Mouse (Mus musculus): Measurements from ENCODE around the gene Usp42.

The Usp42 gene

DNA sequence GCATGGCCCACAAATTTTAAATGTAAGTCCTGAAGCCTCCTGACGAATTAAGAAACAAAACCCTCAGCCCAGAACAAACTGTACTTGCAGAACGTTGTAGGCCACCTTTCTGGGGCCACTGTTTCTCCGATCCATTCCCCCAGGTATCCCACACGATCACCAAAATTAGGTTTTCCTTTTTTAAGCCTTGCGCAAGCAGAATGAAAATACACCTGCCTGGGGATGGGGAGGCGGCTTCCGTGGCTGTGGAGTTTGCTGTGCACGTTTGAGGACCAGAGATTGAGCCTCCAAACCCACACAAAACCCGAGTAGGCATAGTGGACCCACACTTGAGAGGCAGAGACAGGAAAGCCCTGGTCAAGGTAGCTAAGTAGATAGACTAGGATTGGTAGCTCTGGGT is 41.7 kb downstream of the Usp42 start:
- no peak for DNase-seq (ENCODE audit: low read depth, low spot score)

DNA sequence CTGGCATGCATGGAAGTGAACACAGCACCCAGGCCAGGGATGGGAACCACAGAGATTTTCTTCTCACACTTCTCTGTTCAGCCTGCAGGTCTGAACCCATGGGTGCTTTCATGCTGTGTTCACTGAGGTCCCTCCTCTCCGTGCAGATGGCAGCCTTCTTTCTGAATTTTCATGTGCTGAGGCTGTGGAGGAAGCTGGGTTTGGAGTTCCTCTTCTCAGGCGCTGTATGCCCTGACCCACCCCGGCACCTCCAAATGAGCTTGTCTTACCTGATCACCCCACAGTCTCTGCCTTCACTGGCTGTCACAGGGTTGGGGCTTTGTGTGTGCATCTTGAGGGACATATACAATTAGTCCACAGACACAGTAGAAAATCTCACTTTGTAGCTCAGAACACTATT is 44.5 kb downstream of the Usp42 start:
- DNase-seq (ENCODE audit: low read depth, low spot score) = no peak

DNA sequence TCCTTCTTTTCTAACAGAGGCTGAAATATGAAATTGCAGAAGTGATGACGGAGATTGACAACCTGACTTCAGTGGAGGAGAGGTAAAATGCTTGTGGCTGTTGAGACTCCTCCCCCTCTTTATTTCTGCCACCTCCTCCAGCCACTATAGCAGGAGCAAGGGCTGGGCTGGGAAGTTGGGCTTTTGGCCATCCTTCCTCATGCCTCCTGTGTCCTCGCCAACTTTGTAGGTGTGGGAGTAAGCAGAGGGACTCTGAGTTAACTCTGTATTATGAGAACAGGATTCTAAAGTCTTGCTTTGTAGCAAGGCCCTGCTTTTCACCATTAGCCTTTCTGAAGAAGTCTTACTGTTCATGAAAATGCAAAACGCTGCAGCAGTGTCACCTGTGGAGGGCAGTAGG is 45.6 kb downstream of the Usp42 start:
- no peak for DNase-seq (ENCODE audit: low read depth, low spot score)

DNA sequence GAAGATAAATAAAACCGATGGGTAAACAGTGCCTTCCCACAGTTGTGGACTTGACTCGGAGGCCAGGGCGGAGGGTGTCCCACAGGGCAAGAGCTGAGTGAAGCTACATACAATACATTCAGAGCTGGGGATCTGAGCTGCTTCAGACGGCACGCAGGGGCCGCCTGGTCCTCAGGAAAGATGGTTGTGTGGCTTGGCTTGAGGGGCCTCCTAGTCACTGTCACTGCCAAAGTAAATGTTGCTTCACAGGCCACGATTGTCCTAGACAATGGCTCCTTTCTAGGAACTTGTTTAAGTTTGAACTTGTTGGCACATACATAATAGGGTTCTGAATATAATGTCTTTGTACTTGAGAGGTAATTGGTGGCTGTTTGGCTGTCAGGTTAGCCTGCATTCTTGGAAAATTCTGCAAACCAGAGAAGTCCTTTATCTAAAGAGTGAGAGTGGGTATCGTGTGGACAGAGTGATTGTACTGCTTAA is 47.1 kb downstream of the Usp42 start:
- DNase-seq (ENCODE audit: low read depth, low spot score) = no peak

DNA sequence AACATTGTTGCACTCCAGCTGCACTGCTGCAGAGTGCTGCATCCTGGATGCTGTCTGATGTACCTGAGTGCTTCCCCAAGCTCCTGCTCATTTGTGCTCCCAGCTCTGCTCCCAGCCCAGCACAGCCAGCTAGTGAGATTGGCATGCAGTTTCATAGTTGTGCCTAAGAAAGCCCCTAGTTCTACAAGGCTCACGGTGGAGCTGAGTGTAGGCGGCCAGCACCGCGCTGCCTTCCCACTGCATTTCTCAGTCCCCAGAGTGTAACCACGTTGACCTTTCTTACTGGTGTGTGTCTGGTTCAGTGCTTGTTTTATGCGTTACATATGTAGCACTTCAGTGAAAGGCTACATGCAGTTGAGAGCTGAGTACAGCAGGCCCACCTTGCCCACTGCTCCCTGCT is 48.4 kb downstream of the Usp42 start:
- no peak for DNase-seq (ENCODE audit: low read depth, low spot score)

DNA sequence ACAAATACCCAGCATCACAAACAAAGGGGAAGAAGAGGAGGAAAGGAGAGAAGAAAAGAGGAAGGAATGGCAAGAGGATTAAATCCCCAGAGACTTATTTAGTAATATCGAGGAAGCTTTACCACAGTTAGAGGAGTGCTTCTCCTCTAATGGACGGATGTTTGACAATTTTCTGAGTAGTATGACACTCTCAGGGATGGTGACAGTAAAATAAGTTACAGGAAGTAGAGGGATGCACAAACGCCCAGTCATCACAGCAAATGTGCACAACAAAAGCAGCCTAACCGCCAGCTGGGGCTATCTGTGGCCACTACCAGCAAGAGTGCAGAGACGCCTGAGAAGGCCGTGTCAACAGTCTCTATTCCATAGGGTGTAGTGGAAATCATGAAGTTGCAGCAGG is 52.4 kb downstream of the Usp42 start:
- DNase-seq (ENCODE audit: low read depth, low spot score) = no peak

DNA sequence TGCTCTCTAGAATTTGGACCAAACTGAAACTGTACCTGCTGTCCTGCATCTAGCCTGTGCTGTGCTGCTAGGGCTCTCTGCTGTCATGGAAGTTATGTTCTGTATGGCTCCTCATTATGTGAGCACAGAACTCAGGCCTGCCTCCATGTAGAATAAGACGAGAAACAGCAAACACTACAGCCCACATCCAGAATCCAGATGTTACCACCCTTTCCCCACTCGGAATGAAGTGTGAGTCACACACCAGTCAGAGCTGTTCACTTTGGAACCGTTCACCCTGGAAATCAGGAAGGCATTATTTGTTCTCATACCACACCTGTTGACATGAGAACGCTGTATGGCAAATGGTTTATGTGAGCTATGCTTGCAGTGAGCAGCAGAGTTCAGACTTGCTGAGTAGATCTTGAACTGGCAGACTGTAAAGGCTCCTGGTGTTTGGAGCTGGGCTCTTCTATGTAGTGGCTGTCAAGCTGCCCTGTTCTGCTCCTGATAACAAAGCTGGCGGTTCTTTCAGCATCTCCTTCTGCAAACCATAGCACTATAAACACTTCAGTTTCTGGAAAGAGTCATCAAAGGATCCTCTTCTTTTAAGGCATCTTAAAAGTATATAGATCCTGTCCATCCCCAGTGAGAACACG is 53.3 kb downstream of the Usp42 start:
- no peak for DNase-seq (ENCODE audit: low read depth, low spot score)

DNA sequence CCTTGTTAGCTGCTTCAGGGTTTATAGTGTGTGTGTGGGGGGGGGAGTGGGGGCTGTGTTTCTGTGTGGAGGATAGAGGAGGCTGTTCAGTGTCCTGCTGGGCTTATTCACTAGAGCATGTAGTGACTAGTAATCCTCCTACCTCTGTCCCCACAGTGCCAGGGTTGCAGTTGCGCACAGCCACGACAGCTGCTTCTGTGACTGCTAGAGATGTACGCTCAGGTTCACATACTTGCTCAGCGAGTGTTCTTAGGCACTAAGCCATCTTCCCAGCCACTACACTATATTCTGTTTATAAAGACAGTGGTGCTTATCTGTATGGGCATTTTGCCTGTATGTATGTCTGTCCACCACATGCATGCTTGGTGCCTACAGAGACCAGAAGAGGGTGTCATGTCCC is 54.7 kb downstream of the Usp42 start:
- no peak for DNase-seq (ENCODE audit: low read depth, low spot score)

DNA sequence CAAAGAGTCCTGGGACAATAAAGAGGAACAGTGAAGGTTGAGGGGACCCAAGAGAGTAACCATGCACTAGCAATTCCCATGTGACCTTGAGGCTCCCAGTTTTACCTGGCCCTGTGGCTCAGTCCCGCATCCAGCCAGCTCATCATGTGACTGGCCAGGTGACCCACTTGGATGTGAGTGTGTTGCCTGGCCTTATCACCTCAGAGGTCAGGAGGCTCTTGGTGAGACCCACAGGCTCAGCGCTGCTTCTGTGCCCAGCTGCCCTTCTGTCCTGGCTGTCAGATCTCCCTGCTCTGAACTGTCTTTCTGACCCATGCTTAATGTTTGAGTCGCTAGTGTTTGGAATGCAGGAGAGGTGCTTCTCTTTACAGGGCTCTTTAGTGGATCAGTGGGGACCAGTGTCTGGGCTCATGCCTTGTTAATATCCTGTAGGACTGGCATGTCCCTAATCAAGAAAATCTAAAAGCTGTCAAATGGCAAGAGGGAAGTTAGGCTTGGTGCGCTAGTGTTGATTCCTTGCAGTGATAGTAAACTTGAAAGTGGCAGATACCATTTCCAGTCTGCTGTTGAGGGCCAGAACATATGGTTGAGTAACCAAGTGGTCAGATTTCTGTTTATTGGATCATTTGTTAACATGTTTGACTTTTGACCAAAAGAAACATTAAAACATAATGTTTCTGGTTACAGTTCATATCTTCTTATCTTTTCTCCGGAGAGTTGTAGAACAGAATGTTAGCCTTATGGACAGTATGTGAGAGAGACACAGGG is 55.7 kb downstream of the Usp42 start:
- no peak for DNase-seq (ENCODE audit: low read depth, low spot score)

DNA sequence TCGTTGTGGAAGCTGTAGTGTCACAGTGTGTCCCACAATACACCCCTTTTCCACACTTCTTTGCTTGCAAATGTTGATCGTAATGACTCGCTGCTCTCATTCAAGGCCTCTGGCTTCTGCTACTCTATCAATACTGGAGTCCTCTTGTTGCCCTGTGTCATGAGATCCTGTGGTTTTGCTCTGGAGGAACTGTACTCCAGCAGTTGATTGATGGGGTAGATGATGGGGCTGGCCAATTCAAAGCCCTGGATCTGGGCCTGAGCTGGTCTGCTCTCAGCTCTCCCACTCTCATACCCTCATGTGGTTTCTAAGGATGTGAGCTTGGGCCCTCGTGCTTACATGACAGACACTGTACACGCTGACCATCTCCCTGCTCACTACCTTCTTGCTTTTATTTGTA is 57.5 kb downstream of the Usp42 start:
- DNase-seq (ENCODE audit: low read depth, low spot score) = no peak

DNA sequence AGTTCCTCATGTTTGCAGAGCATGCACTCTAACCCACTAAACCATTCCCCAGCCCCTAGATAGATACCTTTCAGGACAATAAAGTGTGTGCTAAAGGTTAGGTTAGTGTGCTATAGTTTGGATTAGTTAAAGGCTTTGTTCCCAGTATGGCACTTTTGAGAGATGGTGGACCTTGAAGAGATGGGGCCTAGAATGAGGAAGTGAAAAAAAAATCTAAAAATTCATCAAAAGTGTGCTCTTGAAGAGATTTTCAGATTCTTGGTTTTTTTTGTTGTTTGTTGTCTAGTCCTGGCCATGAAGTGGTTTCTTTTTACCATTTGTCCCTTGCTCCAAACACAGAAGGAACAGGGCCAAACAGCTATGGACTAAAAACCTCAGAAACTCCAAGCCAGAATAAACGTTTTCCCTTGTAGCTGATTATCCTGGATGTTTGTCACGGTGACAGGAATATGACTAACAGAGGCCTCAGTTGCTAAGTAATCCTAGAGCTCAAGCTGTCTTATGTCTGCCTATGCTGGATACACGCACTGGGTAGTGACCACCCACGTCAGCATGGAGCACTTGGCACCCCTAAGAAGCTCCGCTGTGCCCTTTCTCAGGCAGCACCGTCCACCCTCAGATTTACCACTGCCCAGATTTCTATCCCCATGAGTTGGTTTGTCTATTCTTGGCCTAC is 61.2 kb downstream of the Usp42 start:
- DNase-seq (ENCODE audit: low read depth, low spot score) = no peak

DNA sequence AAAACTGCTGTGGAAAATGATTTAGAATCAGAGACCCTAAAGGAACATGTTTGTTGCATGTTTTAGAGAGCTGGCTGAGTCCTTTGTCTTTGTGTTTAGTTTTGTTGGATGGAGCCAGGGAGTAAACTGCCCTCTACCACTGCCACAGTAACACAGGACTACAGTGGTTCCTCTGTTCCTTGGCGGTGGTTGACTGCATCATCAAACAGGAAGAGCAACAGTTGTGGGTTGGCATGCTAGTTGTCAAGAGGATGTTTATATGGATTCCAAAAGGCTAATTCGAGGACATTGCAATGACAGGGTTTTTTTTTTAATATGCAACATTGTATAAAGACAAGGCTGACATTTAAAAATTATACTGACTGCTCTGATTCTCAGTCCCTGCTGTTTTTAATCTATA is 62.2 kb downstream of the Usp42 start:
- no peak for DNase-seq (ENCODE audit: low read depth, low spot score)

DNA sequence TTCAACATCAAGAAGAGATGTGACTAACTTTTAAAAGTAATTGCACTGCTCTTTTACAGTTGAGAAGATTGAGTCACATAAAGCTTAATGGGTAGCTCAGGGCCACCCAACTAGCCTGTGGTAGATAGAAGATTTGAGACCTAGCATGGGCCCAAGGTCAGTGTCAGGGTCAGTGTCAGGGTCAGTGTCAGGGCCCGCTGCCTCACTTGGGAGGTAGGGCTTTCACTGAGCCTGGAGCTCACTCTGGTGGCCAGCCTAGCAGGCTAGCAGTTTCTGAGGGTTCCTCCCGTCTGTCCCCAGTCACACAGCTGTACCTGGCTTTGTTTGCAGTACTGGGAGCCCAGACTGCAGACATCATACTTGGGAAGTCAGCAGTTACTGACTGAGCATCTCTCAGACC is 62.7 kb downstream of the Usp42 start:
- no peak for DNase-seq (ENCODE audit: low read depth, low spot score)

DNA sequence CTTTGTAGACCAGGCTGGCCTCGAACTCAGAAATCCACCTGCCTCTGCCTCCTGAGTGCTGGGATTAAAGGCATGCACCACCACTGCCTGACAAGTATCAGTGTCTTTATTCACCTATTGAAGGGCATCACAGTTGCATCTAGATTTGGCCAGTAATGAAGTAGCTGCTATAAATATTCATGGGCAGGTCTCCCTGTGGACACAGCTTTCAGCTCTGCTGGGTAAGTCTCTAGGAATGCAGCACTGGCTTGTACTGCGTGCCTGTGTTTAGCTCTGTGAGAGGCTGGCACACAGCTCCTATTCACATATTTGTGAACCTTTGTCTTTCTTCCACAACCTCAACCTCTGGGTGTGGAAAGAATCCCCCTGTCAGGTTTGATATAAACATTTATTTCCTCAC is 63.2 kb downstream of the Usp42 start:
- DNase-seq (ENCODE audit: low read depth, low spot score) = no peak

DNA sequence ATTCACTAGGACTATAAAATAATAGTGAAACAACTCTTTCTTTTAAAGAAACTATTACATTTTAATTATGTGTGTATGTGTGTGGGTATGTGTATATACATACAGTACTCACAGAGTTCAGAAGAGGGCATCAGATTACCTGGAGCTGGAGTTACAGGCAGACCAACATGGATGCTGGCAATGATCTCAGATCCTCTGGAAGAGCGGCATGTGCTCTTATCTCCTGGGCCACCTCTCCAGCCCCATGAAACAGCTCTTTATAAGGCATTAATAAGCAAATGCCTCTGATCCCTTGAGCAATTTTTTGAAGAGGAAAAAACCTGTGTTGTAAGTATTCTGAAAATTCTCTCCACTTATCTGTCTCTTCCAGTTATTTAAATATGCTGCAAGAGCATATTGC is 66.1 kb downstream of the Usp42 start:
- no peak for DNase-seq (ENCODE audit: low read depth, low spot score)

DNA sequence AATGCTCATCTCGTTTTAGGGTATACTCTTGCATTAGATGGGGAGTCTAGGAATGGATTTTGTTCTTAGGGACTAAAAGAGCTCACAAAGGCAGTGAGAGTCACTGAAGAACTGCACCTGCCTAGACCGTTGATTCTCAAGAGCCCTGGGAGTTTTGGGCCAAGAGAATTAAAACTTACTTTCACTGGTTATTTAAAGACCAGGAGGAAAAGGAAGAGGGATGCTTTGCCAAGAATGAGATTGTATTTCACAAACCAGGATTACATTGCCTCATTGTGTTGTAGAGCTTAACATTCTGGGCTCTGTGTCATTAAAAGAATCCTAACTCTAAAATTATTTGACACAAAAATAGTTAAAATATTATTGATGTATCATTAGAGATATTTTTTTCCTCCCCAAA is 66.5 kb downstream of the Usp42 start:
- DNase-seq (ENCODE audit: low read depth, low spot score) = no peak

DNA sequence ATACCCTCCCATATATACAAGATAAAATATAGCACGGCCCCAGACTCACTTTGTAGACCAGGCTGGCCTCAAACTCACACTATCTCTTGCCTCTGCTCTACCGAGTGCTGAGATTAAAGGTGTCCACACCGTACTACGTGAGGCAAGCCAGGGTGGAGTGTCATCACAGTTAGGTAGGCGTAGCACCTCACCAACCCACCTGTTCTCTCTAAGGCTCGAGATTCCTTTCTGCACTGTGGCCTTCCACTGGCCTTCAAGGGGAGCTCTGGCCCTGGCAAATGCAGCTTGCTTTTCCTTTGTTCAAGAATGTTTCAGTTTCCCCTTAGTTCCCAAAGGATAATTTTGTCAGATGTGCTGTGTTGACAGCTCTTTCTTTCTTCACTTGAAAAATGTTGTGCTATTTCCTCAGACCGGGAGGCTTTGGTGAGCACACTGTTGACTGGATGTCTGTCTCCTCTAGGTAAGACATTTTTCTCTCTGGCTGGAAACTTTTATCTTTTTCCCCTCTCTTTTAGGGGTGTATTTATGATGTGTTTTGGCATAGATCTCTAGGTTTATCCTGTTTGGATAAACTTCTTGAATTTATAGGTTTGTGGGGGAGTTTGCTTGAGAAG is 68.9 kb downstream of the Usp42 start:
- DNase-seq (ENCODE audit: low read depth, low spot score) = no peak

Data from WW6 (cell line).